Mouse (Mus musculus): ENCODE measurements around the gene Meox1. TPM values are rescaled to one million over a fixed set of nuclear protein-coding genes. Genes with fewer than 3 reads are reported as not detected.

Gene Meox1
- polyA plus RNA-seq (2012; rRNA removed) (20.0 and 20.8 TPM in 2 replicates), polyA plus RNA-seq (2014; fragmentation: Nextera tagmentation; extraction: Ambion mirVana) (14.0 and 15.2 TPM in 2 replicates)

- DNase-seq (ENCODE audit: low spot score) (peak; percentile 76), ATAC-seq (ENCODE audit: low FRiP score, low read depth) (peak; percentile 82)
- Histone ChIP-seq H3K9ac (ENCODE audit: low read depth, low read length, severe bottlenecking) (peak within 1 kb of the TSS; percentile 14), H3K4me3 (replicated peaks; ENCODE audit: low read length) (peak within 1 kb of the TSS; percentile 8), H3K9me3 (ENCODE audit: control insufficient read depth, low read length) (no peaks in the 10 kb centered on the region), H3K27ac (replicated peaks; ENCODE audit: low read depth, low read length) (peak within 1 kb of the TSS; percentile 34), H3K36me3 (ENCODE audit: control insufficient read depth, insufficient read depth, low read length) (no peaks in the 10 kb centered on the region), H3K4me1 (ENCODE audit: control insufficient read depth, insufficient read depth, low read length) (peaks cover 47% of the 10 kb centered on the region), H3K4me2 (replicated peaks; ENCODE audit: low read depth, low read length, severe bottlenecking) (peak within 1 kb of the TSS; percentile 41), H3K27me3 (ENCODE audit: control insufficient read depth, insufficient read depth, low read length) (0 out of 2 replicates have a peak, but pooled peaks cover 4% of the 10 kb centered on the region)
- TF ChIP-seq POLR2A (IDR thresholded peaks at IDR 0.05; ENCODE audit: borderline replicate concordance, extremely low read depth, insufficient read depth, insufficient read length), result no peak
- WGBS, result 2% methylated on average over 11 of the region's 11 CpGs
These were observed at the start of gene Meox1 for GRCm38 (mm10) chr11:101894204-101894603. TSS of gene Meox1 (minus strand) at chr11:101894374.

- no peak overlapping the region for H3K9ac ChIP-seq (ENCODE audit: low read depth, low read length, severe bottlenecking)
- ATAC-seq (ENCODE audit: low FRiP score, low read depth), result no peak
These were observed 48.9 kb upstream of the Meox1 start for GRCm38 (mm10) chr11:101943055-101943454.

GRCm38 (mm10) chr11:101937108-101937507, 42.9 kb upstream of the Meox1 start:
- no peaks in the 10 kb centered on the region for H3K9me3 ChIP-seq (ENCODE audit: control insufficient read depth, low read length)
- H3K27me3 ChIP-seq (ENCODE audit: control insufficient read depth, insufficient read depth, low read length), result peaks cover 18% of the 10 kb centered on the region
- 1% methylated on average over 22 of the region's 32 CpGs for WGBS
- peak overlapping the region; percentile 55 for H3K9ac ChIP-seq (ENCODE audit: low read depth, low read length, severe bottlenecking)
- peak overlapping the region; percentile 38 for H3K4me3 ChIP-seq (replicated peaks; ENCODE audit: low read length)
- H3K4me1 ChIP-seq (ENCODE audit: control insufficient read depth, insufficient read depth, low read length), result no peaks in the 10 kb centered on the region
- H3K4me2 ChIP-seq (replicated peaks; ENCODE audit: low read depth, low read length, severe bottlenecking), result peak overlapping the region; percentile 73
- DNase-seq (ENCODE audit: low spot score), result peak; percentile 4
- no peak for ATAC-seq (ENCODE audit: low FRiP score, low read depth)
- TF ChIP-seq POLR2A (IDR thresholded peaks at IDR 0.05; ENCODE audit: borderline replicate concordance, extremely low read depth, insufficient read depth, insufficient read length), result no peak
- no peaks in the 10 kb centered on the region for H3K36me3 ChIP-seq (ENCODE audit: control insufficient read depth, insufficient read depth, low read length)
- no peak overlapping the region for H3K27ac ChIP-seq (replicated peaks; ENCODE audit: low read depth, low read length)

More at GRCm38 (mm10) chr11:101943055-101943454, 48.9 kb upstream of the Meox1 start:
- Histone ChIP-seq H3K36me3 (ENCODE audit: control insufficient read depth, insufficient read depth, low read length) (no peaks in the 10 kb centered on the region), H3K27me3 (ENCODE audit: control insufficient read depth, insufficient read depth, low read length) (no peaks in the 10 kb centered on the region), H3K27ac (replicated peaks; ENCODE audit: low read depth, low read length) (no peak overlapping the region), H3K4me1 (ENCODE audit: control insufficient read depth, insufficient read depth, low read length) (no peaks in the 10 kb centered on the region), H3K4me2 (replicated peaks; ENCODE audit: low read depth, low read length, severe bottlenecking) (no peak overlapping the region), H3K4me3 (replicated peaks; ENCODE audit: low read length) (no peak overlapping the region), H3K9me3 (ENCODE audit: control insufficient read depth, low read length) (no peaks in the 10 kb centered on the region)
- 35% methylated on average over 3 of the region's 3 CpGs for whole genome bisulfite sequencing
- no peak for DNase-seq (ENCODE audit: low spot score)
- TF ChIP-seq POLR2A (IDR thresholded peaks at IDR 0.05; ENCODE audit: borderline replicate concordance, extremely low read depth, insufficient read depth, insufficient read length), result no peak

GRCm38 (mm10) chr11:101936421-101936820, 42.2 kb upstream of the Meox1 start:
- TF ChIP-seq POLR2A (IDR thresholded peaks at IDR 0.05; ENCODE audit: borderline replicate concordance, extremely low read depth, insufficient read depth, insufficient read length), result no peak
- H3K4me3 ChIP-seq (replicated peaks; ENCODE audit: low read length), result no peak overlapping the region
- peaks cover 18% of the 10 kb centered on the region for H3K27me3 ChIP-seq (ENCODE audit: control insufficient read depth, insufficient read depth, low read length)
- DNase-seq (ENCODE audit: low spot score) (no peak), ATAC-seq (ENCODE audit: low FRiP score, low read depth) (no peak)
- no peaks in the 10 kb centered on the region for H3K9me3 ChIP-seq (ENCODE audit: control insufficient read depth, low read length)
- no peaks in the 10 kb centered on the region for H3K4me1 ChIP-seq (ENCODE audit: control insufficient read depth, insufficient read depth, low read length)
- 40% methylated on average over 7 of the region's 7 CpGs for WGBS
- H3K4me2 ChIP-seq (replicated peaks; ENCODE audit: low read depth, low read length, severe bottlenecking), result no peak overlapping the region
- no peaks in the 10 kb centered on the region for H3K36me3 ChIP-seq (ENCODE audit: control insufficient read depth, insufficient read depth, low read length)
- H3K27ac ChIP-seq (replicated peaks; ENCODE audit: low read depth, low read length), result no peak overlapping the region
- H3K9ac ChIP-seq (ENCODE audit: low read depth, low read length, severe bottlenecking), result no peak overlapping the region

GRCm38 (mm10) chr11:101935743-101936142, 41.6 kb upstream of the Meox1 start:
- H3K9me3 ChIP-seq (ENCODE audit: control insufficient read depth, low read length), result no peaks in the 10 kb centered on the region
- H3K27ac ChIP-seq (replicated peaks; ENCODE audit: low read depth, low read length), result no peak overlapping the region
- no peak for TF ChIP-seq POLR2A (IDR thresholded peaks at IDR 0.05; ENCODE audit: borderline replicate concordance, extremely low read depth, insufficient read depth, insufficient read length)
- DNase-seq (ENCODE audit: low spot score) (no peak), ATAC-seq (ENCODE audit: low FRiP score, low read depth) (no peak)
- H3K27me3 ChIP-seq (ENCODE audit: control insufficient read depth, insufficient read depth, low read length), result peaks cover 18% of the 10 kb centered on the region
- H3K4me3 ChIP-seq (replicated peaks; ENCODE audit: low read length), result no peak overlapping the region
- H3K9ac ChIP-seq (ENCODE audit: low read depth, low read length, severe bottlenecking), result no peak overlapping the region
- WGBS, result 51% methylated on average over 3 of the region's 3 CpGs
- no peaks in the 10 kb centered on the region for H3K36me3 ChIP-seq (ENCODE audit: control insufficient read depth, insufficient read depth, low read length)
- no peaks in the 10 kb centered on the region for H3K4me1 ChIP-seq (ENCODE audit: control insufficient read depth, insufficient read depth, low read length)
- no peak overlapping the region for H3K4me2 ChIP-seq (replicated peaks; ENCODE audit: low read depth, low read length, severe bottlenecking)

Data from limb, embryonic 14.5 days (tissue).